Mouse (Mus musculus) embryonic fibroblast, embryonic 13.5 days (primary cell): ENCODE measurements around the gene Gm45753. TPM values are rescaled to one million over a fixed set of nuclear protein-coding genes. Genes with fewer than 3 reads are reported as not detected.

Experiments
- H3K27ac ChIP-seq: 2 replicates; pipeline ENCODE4 v1.5.1; 2012; ENCODE audit warnings: low read length, control low read depth, inconsistent platforms; ENCODE audit not compliant: insufficient read depth
- H3K4me1 ChIP-seq: 2 replicates; pipeline ENCODE4 v1.6.1; 2011; ENCODE audit warnings: low read length; ENCODE audit not compliant: control insufficient read depth, insufficient read depth
- H3K4me3 ChIP-seq: 2 replicates; pipeline ENCODE4 v1.5.1; 2011; ENCODE audit warnings: mild to moderate bottlenecking, control low read depth, low read length; ENCODE audit not compliant: insufficient read depth
- CTCF ChIP-seq: IDR thresholded peaks from 2 replicates; pipeline ENCODE4 v1.5.1; 2011; ENCODE audit warnings: mild to moderate bottlenecking, control low read depth, low read length, moderate library complexity, borderline replicate concordance; ENCODE audit not compliant: insufficient read depth
- POLR2A ChIP-seq: IDR thresholded peaks from 2 replicates; pipeline ENCODE4 v1.6.1; 2011; ENCODE audit warnings: low read depth, mild to moderate bottlenecking, control low read depth, low read length, moderate library complexity
- polyA plus RNA-seq: library from polyadenylated mRNA; stranded (reverse); fragments of >200 nt; gene quantifications from 2 replicates; pipeline ENCODE4 v1.2.4, GENCODE M21; 2011; ENCODE audit warnings: low read depth; ENCODE audit not compliant: missing spikeins, insufficient read length

Gm45753 gene
- polyA plus RNA-seq, 1 experiment = not detected

DNA sequence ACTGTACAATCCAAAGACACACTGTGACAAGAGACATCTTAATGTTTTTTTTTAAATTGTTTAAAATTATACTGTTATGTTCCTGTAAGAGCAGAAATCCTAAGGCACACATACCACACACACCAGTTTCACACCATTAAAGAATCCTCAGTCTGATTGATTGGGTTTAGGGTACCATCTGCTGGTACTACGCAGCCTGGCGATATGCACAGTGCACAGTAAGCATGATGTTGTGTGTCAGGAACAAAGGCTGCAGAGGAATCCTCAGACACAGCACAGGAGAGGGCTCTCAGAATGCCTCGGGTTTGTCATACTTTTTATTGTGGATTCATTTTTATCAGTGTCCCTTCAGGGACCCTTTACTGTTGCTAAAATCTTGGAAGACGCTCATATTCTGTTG, 33.9 kb downstream of the Gm45753 start:
- TF ChIP-seq POLR2A (no peak), CTCF (no peak)
- no peaks in the 10 kb centered on the region for H3K4me1 ChIP-seq
- no peak overlapping the region for H3K27ac ChIP-seq
- no peak overlapping the region for H3K4me3 ChIP-seq

DNA sequence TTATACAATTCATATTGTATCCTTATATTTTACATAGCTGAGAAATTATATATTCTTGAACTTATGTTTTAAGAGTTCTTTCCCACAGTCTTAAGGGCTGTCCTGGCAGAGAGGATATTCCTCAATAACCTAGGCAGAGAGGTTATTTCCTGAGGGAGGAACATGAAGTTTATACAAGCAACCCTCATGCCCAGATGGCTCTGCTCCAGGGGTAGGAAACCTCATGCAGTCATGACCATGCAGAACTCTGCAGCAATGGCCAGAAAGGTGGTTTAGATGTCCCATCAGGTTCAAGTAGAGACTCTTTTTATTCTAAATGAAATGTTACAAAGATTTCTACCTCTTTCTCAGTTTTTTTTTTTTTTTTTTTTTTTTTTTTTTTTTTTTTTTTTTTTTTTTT, 39.2 kb downstream of the Gm45753 start:
- Histone ChIP-seq H3K4me1 (no peaks in the 10 kb centered on the region), H3K4me3 (no peak overlapping the region)
- TF ChIP-seq CTCF = no peak
- no peak for TF ChIP-seq POLR2A

DNA sequence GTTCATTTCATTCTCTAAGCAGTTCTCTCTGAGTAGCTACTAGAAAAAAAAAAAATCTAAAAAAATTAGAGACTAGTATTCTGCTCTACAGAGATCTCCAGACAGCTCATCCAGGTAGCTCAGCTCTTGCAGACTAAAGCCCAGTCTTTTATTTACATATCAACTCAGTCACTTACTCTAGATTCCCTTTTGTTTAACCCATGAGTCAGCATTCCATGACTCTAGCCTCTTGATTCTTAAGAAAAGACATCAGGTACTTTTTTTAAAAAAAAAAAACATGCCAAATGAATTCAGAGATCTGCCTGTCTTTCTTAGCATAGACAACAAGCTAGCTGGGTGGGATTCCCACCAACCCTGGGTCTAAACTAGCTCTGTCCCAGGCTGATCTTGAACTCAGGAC, 39.8 kb downstream of the Gm45753 start:
- Histone ChIP-seq H3K4me3 (no peak overlapping the region), H3K4me1 (no peaks in the 10 kb centered on the region), H3K27ac (no peak overlapping the region)
- TF ChIP-seq CTCF (no peak), POLR2A (no peak)

More for the DNA sequence above, 39.2 kb downstream of the Gm45753 start:
- H3K27ac ChIP-seq = no peak overlapping the region

DNA sequence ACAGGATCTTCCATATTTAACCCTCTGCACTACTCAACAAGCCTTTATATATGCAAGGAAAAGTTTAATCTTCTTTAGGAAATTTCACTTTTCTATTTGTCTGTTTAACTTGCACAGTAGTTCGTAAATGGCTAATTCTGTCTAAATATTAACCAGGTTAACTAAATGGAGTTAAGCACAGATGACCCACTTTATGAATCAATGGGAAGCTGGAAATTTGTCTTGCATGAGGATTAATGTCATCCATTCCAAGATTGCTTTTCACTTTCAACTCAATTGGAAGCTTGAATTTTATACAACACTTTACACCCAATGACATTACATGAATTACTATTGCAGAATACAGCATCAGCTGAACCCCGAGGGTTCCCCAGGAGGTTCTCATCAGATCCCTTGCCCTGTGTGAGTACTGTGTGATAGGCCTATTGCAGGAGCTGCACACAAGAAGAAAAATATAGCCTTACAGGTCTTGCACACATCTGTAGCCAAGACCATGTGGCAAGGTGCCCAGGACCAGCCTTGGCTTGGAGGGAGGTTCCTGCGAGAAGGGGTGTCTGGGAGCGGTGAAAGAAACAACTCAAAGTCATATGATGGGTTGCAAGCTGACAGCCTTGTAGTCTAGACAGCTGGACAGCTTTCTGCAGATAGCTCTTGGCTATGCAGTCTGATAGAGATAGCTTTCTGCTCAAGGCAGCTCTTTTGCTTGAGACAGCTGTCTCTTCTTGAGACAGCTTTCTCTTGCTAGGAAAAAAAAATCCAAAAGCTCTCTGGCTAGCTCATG, 40.5 kb downstream of the Gm45753 start:
- TF ChIP-seq CTCF = no peak
- no peaks in the 10 kb centered on the region for H3K4me1 ChIP-seq
- no peak overlapping the region for H3K4me3 ChIP-seq
- H3K27ac ChIP-seq = no peak overlapping the region

DNA sequence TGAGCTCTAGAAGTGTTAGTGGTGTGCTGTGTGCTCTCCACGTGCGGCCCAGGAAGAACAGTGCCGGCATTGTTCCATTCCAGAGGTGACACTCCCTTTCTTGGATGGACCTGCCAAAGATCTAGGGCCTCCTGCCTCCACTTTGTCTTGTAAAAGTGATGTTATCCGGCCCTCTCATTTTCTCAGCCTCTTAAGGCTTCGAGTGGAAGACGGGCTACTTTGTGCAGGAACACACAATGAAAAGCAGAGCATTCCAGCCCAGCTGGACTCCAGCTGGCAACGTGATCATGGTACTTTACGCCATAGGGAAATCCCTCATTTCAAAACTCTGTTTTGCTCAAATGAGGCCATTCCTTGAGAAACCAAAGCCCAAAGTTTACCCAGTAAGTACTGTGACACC, 41.3 kb downstream of the Gm45753 start:
- H3K27ac ChIP-seq = no peak overlapping the region
- no peaks in the 10 kb centered on the region for H3K4me1 ChIP-seq
- no peak overlapping the region for H3K4me3 ChIP-seq
- no peak for TF ChIP-seq CTCF
- no peak for TF ChIP-seq POLR2A

DNA sequence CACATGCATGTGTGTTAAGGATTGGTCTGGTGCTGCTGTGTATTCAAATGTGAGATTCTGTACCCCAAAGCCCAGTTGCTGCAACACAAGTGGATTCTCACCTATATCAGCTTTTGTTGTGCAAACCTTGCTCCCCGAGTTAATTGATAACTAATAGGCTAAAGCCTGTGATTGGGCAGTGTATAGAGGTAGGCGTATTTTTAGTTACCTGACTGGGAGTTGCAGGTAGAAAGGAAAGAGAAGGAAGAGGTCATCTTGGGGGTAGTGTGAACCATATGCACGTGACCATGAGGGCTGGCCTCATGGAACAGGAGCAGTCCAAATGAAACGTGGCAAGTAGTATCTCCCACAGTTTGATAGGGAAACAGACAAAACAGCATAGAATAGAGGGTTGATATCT, 43.3 kb downstream of the Gm45753 start:
- Histone ChIP-seq H3K27ac (no peak overlapping the region), H3K4me3 (no peak overlapping the region), H3K4me1 (no peaks in the 10 kb centered on the region)
- TF ChIP-seq CTCF (no peak), POLR2A (no peak)

DNA sequence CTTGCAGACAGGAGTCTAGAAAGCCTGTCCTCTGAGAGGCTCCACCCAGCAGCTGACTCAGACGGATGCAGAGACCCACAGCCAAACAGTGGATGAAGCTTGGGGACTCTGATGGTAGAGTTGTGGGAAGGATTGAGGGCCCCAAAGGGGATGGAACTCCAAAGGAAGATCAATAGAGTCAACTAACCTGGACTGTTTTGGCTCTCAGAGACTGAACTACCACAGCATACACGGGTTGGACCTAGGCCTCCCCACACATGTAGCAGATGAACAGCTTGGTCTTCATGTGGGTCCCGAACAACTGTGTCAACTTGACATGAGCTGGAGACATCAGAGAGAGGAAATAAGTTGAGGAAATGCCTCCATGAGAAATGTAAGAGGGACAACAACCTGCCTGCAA, 45.4 kb downstream of the Gm45753 start:
- no peak for TF ChIP-seq CTCF
- no peak for TF ChIP-seq POLR2A
- Histone ChIP-seq H3K4me3 (no peak overlapping the region), H3K4me1 (peaks cover 2% of the 10 kb centered on the region; the same call in 1 of the 2 replicates), H3K27ac (no peak overlapping the region)

DNA sequence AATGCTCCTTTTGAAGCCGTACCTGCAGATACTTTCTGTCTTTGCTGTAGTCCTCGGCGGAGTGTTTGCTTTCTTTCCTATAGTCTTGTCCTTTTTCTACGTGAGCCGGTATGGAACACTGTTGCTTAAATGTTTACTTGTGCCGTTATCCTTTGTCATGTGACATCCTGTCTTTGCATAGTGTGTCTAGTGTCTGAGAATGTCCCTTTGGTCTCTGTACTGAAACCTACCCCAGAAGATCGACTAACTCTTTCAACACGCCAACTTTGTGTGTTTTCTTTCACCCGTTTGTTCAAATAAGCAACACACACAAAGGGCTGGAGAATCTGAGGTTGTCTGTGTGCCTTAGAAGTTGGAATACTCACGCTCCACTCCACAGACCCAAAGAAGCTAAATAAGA, 46.3 kb downstream of the Gm45753 start, which contains the start of gene F11:
F11 (minus strand) TSS at position 112 of the 400 bp plus-strand sequence.
- no peak within 1 kb of the TSS for H3K4me3 ChIP-seq
- TF ChIP-seq CTCF = no peak
- no peak for TF ChIP-seq POLR2A
- no peak within 1 kb of the TSS for H3K27ac ChIP-seq
- H3K4me1 ChIP-seq = peaks cover 2% of the 10 kb centered on the region; the same call in 1 of the 2 replicates

DNA sequence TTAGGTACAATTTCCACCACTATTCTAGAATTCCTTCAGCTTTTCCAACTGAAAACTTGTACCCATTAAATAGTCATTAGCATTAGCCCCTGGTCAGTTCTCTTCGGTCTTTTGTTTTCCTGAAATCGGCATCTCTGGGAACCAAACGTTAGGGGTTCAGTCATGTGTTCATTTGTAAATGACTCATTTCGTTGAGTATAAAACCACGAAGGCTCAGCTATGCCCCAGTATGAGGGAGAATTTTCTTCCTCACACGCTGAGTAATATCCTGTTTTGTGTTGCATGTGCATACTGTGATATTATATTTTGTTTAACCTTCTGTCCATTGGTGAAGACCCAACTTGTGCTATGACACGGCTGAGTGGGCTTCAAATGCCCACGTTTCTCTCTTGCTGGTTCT, 49.8 kb downstream of the Gm45753 start:
- Histone ChIP-seq H3K27ac (peak overlapping the region; percentile 37), H3K4me3 (no peak overlapping the region), H3K4me1 (peaks cover 2% of the 10 kb centered on the region; the same call in 1 of the 2 replicates)
- no peak for TF ChIP-seq POLR2A
- no peak for TF ChIP-seq CTCF

DNA sequence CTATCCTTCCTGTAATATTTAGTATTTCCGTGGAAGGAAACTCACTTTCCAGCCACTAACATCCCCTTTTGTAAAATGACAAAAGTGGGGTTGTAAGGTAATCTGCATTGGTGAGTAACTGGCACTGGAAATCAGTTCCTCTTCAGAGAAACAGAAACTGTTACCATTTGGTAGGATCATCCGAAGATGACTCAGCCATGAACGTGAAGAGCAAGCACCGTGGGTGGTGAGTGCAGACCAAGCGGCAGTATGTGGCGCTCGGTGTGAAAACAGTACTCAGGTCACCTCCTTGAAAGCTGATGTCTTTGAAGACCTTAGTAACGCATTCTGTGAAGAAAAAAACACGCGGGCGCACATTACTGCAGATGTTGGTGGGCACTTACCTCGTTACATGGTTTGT, 53.2 kb downstream of the Gm45753 start:
- TF ChIP-seq CTCF = no peak
- no peak for TF ChIP-seq POLR2A

More for the DNA sequence above, 53.2 kb downstream of the Gm45753 start:
- no peak overlapping the region for H3K27ac ChIP-seq
- H3K4me3 ChIP-seq = no peak overlapping the region
- peaks cover 2% of the 10 kb centered on the region; the same call in 1 of the 2 replicates for H3K4me1 ChIP-seq
